Mouse (Mus musculus): ENCODE data around the gene Selenow.
A peak's percentile ranks its signal among the peaks of the same experiment; 100 is the strongest.
"Not testable (repeated sequence)": the region's sequence is repeated elsewhere in the genome, so short reads cannot be mapped to it uniquely, and the experiment has no call there.

Gene Selenow

DNA sequence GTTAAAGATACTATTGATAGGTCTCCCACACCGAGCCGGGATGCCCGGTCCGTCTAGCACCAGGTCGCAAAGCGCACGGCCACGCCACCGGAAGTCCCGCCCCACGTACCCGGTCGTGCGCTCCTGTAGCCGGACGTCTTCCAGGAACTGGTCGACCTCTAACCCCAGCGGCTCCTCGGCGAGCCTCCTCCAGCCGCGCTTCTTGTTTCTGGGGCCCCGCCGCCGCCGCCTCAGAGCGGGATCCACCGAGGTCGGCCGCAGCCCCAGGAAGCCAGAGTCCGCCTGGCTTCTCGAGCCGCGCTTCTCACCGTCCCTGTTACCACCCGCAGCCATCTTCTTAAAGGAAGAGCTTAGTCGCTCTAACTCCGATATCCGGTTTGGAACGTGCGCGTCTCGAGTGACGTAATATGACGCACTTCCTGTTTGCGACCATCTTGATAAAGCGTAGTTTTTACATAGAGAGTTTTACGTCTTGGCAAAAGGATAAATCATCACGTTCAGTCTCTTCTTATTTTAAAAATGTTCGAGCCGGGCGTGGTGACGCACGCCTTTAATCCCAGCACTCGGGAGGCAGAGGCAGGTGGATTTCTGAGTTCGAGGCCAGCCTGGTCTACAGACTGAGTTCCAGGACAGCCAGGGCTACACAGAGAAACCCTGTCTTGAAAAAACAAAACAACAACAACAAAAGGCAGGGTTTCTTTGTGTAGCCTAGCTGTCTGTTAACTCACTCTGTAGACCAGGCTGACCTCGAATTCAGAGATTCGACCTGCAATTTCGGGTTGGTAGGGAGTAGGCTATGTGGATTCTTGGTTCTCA, 23.7 kb upstream of the Selenow start, which contains the start of gene Nop53:
TSS of gene Nop53 (minus strand) at position 354 of the 816 bp plus-strand sequence.
- DNase-seq: peak; percentile 98

DNA sequence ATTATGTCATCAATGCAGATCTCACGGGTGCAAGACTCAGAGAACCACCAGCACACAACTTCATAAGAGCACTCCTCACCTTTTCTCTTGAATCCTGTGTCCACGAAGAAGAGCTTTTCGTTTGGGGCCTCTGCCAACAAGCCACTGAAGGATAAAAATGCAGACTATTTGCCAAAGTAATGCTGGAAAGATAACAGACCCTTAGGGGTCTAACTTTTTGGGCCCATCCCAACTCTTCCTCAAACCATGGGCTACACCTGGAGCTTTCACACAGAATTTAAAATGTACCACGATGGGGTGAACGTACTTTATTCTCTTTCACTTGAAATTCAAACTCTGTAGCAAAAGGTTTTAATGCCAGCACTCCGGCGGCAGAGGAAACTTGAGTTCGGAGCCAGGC, 23.0 kb upstream of the Selenow start:
- DNase-seq: no peak

DNA sequence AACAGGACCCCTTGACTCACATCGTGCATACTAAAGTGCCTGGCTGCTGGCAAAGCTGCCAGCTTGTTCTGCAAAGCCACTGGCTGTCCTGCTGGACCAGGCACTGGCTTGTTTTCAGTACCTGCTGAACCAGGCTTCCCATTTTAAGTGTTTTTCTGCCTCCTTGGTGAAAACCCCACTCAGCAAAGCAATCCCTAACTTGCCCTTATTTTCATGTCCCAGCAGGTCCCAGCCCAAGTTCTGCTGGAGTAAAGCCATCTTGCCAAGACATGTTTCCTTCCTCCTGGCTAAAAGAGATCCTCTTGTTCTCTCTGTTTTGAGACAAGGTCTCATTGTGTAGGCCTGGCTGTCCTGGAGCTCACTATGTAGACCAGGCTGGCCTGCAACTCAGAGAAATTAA, 22.1 kb upstream of the Selenow start:
- DNase-seq: no peak

DNA sequence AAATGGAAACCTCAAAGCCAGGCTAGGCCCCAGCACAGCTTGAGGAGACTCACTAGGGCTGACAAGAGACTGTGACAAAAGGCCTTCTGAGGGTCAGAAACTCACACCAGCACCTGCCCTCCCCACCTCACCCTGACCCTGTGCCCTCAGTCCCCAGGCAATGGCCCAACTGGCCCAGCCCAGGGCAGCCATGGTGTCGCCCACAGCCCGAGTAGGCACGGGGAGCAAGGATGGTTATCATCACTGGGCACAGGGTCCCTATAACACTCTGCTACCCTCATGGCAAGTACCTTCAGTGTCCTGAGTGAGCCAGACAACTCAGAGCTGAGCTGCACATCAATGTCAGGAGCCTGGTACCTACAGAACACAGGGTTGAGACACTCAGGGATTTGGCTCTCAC, 16.4 kb upstream of the Selenow start:
- DNase-seq: no peak

DNA sequence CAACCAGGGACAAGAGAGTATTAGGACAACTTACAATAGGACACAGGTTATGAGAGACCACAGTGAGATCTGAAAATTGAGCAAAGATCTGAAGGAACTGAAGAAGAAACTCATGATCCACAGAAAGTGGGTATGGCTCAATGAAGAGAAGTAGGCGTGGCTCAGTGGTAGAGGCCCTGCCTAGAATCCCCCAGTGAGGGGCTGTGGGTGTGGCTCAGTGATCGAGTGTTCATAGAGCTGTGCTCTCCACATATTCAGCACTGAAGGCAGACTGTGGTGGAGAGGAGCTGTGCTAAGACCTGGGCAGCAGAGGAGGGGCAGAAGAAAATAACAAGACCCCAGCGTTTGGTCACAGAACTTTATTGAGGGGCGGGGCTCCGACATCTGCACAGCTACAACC, 15.3 kb upstream of the Selenow start:
- no peak for DNase-seq

DNA sequence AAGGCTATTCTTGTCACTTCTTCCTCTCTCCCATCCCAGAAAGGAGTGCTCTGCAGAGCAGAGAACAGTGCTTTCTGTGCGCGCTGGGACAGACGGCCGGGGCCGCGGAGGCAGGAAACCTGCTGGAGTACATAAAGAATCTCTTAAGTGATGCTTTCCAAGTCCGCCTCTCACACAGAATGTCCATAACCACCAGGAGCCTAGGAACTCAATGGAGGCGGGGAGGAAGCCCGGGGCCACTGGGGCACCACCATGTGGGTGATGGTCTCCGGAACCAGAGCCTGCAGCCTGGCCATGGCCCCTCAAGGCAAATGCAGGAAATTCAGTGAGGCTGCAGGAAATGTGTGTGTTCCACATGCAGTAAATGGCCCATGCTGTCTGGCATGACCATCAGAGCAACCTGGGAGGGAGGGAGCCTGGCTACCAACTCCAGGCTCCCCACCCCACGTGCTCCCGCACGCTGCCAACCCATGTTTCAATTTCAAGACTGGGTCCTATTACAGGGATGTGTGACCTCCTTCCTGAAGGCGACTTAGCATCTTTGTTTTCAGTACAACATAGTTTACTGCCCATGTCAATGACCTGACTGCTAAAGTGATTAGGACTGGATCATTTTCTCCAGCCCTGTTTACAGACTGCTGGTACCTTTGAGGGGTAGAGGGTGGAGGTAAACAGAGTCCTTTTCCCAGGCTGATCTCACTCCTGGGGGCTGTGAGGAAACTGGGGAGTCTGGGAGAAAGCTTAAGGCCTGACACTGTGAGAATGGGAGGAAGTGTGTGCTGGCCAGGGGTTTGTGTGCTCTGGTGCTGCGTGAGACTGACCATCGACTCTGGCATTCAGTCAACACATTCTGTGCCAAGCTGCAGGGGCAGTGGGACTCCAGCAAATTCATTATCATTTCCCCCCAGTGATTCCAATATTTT, 11.5 kb upstream of the Selenow start:
- no peak for DNase-seq

DNA sequence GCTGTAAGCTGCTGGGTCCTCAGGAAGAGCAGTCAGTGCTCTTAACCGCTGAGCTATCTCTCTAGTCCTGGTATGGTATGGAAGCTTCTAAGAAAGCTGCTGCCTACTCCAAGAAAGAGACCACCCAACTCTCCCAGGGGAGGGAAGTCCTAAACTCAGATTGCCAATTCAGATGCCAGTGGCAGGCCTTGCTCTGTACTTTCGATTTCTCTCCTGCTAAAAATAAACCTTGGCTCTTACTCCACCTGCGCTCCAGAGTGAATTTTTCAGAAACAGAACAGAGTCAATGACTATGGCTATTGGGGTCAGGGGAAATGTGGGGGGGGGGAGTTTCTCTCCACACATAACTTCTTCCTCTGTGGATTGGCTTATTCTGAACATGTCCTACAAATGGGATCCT, 9.4 kb upstream of the Selenow start:
- no peak for DNase-seq

DNA sequence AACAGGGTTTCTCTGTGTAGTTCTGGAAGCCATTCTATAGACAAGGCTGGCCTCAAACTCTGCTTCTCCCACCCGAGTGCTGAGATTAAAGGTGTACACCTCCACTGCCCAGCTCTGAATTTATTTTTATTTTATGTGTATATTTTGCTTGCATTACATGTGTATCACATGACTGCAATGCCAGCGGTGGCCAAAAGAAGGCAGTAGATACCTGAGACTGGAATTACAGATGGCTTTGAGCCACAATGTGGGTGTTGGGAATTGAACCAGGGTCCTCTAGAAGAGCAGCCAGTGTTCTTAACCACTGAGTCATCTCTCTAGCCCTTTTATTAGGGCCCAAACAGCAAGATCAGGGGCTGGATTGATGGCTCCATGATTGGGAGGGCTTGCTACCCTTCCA, 8.3 kb upstream of the Selenow start:
- DNase-seq: no peak

DNA sequence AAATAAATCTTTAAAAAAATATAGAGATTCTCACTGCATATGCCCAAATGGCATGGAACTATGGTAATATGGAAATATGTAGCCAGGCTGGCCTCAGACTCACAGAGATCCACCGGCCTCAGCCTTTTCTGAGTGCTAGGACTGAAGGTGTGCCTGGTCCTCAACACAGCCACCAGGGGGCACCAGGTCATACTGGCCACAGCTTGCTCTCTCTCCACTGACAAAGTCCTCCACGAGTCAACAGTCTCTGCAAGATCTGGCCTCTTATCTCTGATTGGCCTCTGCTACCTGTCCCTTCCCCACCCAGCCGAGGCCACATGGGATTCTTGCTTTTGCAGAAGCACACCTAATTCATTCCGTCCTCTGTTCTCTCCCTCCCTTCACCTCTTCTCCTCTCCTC, 7.7 kb upstream of the Selenow start:
- peak; percentile 60 for DNase-seq

DNA sequence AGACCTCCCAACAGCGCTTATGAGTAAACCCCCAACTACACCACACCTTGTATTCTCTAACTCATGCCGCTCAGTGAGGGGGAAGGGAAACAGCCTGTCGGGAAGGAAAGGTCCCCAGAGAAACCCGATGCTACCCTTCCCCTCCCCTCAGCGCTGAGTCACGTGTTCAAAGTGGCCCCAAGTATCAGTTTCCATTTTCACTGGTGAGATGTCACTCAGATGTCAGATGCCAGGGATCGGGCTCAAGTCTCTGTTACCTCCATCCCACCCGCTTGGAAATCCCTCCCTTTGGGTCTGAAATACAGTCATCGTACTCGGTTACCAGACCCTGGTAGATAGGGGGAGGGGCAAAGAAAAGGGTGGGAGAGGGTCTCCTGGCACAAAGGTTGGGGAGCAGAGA, 406 bp downstream of the Selenow start:
- DNase-seq: no peak

DNA sequence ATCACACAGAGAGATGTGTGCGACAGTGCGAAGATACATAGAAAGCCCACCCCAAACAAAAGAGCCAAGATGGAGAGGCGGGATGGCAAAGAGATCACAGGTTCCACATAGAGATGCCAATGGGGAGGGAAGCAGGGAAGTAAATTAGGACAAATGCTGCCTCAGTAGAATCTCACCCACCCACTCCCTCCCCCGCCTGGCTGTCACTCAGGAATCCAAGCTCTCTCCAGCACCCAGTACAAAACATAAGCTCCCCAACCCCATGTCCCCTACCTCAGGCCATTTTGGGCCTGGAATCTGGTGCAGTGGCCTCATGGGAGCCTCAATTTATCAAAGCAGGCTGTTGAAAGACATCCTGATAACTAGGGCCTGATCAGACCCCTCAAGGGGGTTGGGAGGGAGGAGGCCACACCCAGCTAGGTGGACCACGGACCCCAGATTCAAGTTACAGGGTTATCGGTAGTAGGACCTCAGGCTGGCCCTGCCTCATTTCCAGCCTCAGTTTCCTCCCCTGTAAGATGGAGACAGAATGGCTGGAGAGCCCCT, 1.5 kb downstream of the Selenow start:
- no peak for DNase-seq

DNA sequence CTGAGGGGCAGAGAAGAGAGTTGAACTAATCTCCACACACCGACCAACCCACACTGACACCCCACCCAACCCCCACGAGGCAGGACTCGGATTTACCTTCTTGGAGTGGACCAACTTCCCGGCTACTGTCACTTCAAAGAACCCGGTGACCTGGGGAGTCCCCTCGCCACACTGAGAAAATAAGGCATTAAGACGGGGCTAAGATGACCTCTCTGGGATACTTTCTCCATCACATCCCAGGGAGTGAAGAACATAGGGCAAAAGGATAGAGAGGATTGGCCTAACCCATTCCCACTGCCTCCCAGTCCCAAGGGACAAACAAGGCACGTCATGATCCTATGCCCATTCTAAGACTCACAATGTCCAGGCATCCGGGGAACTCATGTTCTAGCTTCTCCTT, 2.3 kb downstream of the Selenow start:
- DNase-seq: no peak

DNA sequence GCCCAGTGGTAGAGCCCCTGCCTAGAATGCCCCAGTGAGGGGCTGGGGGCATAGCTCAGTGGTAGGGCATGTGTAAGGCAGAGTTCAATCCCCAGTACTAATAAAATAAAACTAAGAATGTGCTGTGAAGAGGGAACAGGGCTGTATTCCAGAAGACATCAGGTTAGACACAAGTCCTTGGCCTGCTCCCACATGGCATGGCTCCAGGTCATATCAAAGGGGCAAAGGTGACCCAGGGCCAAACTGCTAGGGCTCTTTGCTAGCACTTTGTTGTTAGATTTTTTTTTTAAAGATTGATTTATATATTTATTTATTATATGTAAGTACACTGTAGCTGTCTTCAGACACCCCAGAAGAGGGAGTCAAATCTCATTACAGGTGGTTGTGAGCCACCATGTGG, 3.8 kb downstream of the Selenow start:
- peak; percentile 15 for DNase-seq

DNA sequence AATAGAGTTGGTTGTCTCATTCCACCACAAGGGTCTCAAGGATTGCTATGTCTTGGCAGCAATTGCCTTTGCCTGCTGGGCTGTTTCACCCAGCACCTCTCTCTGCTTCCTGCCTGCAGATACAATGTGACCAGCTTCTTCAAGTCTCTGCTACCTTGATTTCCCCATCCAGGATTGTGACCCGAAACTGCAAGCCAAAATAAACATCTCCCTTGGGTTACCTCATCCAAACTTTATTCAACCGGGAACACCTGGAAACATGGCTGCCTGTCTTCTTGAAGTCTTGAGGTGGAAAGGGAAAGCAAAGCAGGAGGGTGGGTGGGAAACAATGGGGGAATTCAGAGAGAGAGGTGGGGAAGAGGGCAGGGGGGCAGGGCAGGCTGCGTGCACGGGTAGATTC, 5.2 kb downstream of the Selenow start:
- no peak for DNase-seq

DNA sequence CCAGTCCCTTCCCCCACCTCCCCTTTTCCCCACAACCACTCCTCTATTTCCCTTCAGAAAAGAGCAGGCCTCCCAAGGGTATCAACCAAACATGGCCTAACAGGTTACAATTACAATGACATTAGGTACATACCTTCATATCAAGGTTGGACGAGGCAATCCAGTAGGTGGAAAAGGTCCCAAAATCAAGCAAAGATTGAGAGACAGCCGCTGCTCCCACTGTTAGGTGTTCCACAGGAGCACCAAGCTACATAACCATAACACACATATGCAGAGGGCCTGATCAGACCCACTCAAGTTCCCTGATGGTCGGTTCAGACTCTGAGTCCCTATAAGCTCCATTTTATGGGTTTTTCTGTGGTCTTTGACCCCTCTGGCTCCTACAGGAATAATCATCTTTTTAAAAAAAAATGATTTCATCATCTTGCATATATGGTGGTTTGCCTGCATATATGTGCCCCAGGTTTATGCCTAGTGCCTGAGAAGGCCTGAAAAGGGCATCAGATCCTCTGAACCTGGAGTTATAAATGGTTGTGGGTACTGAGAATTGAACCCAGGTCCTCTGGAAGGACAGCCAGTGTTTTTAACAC, 6.0 kb downstream of the Selenow start:
- no peak for DNase-seq

DNA sequence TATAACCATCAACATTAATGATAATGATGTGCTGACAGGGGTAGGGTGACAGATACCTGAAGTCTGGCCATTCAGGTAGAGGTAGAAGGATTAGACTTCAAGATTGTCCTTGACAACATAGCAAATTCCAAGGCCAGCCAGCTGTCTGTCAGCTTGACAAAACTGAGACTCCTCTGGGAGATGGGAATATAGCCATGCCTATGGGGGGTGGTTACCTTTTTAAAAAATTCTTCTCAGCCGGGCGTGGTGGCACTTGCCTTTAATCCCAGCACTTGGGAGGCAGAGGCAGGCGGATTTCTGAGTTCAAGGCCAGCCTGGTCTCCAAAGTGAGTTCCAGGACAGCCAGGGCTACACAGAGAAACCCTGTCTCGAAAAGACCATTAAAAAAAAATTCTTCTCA, 6.5 kb downstream of the Selenow start:
- not testable (repeated sequence) for DNase-seq

DNA sequence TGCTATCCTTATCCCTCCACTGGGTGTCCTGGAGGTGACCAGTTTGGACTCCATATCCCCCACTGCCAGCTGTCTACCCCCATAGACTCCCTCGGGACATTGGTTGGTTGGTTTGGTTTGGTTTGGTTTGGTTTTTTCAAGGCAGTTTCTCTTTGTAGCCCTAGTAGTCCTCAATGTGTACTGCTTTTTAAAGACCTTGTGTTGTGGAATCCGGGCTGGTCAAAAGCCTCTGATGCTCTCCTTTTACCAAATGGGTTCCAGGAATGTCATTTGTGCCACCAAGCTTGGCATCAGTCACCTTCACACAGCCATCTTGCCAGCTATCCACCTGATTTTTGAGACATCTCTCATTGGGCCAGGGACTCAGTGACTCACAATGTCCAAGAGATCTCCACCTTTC, 7.5 kb downstream of the Selenow start:
- DNase-seq: no peak

DNA sequence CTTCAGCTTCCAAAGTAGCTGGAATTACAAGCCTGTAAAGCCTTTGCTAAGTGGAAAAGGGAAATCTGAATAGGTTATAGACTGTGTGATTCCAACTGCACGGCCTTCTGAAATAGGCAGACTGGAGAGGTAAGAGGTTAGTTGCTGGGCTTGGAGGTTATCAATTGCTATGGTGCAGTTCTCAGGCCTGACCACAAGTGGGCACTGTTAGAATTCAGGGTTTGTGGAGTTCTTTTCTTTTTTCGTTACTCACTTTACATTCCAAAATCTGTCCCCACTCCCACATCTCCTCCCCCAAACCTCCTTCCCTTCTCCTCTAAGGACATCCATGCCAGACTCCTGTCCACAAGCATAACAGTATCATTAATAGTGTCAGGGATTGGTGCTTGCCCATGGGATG, 8.0 kb downstream of the Selenow start:
- DNase-seq: peak; percentile 36

DNA sequence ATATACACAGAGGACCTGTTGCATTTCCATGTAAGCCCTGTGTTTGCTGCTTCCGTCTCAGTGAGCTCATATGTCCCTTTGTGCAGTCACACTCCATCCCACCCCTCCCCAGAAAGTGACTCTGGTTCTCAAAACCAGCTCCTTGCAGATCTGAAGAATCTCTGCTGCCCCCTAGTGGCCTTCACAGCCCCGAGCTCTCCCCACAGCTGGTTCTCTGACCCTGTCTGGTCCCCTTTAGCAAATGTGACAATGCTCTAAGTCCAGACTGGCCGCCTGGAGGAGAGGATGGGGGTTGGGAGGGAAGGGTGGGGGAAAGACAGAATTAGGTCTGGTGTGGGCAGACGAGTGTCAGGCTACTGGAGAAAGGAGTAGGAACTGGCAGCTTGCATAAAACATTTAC, 10.0 kb downstream of the Selenow start:
- peak; percentile 64 for DNase-seq

DNA sequence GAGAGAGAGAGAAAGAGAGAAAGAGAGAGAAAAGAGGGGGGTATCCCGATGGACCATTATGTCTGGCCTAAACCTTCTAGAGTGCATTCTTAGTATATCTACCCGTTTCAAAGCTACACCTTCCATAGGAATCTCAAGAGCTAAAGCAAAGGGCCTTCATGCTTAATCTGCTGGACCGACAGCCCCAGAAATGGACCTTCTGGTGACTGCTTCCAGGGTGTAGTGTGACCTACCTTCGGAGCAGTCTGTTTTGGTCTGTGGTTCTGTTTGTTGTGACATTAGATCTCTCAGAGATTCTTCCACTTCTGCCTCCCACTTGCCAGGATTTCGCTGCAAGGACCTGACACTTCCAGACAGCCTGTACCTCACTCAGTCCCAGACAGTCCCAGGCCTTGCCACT, 11.7 kb downstream of the Selenow start:
- DNase-seq: no peak

DNA sequence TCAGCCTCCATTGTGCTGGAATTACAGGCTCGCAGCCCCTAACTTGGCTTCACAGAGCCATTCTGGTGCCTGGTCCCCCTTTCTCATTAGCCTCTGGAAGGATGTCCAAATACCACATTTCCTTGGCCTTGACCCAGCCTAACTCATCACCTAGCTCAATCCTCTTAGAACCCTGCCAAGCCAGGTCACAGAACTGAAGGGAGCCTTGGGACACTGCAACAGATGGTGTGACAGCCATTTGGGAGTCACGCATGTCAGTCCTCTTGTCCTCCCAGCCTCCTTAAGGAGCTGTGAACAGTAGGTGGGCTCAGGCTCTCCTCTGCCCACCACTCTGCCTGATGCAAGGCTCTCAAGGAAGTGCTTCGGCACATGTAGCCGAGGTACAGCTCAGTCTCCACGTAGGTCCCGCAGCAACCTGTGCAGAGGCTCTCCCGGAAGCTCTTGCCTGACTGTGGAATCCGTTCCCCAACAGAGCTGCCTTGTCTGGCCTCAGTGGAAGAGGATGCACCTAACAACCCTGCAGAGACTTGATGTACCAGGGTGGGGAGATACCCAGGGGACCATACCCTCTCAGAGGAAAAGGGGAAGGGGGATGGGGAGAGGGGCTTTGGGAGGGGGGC, 14.1 kb downstream of the Selenow start:
- DNase-seq: no peak

DNA sequence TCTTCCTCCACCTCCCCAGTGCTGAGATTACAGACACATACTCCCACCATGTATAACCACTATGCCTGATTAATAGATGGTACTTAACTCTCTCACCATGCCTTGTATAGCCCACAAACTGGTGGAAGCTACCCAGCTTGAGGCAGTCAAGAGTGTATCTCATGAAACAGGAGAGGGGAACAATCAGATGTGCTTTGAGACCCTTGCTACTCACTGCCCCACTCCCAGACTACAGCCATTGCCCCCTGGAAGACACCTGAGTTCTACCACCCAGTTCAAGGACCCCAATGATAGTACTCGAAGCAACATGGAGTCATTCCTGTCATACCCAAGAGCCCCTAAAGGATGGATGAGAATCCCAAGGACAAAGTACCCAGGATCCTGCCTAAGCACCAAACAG, 15.6 kb downstream of the Selenow start:
- no peak for DNase-seq

DNA sequence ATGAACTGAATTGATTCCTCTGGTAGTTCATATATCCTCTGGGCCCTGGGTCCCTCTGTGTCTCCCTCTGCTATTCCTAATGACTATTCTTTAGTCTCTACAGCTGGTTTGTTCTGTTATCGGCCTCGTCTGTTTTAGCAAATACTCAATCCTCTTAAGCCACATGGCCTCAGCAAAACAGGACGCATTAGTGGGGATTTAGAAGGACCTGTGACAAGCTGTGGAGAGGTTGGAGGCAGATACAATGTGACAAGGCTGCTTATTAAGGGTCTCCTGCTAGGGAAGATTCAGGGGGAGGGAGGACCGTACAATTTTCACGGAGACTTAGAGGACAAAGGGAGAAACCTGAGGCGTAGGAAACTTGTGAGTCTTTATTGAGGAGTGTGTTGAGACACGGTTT, 16.3 kb downstream of the Selenow start:
- DNase-seq: no peak

Measured in kidney, adult 18-20 months (tissue).